Mouse (Mus musculus): ENCODE measurements around the gene Pros1.

GRCm38 (mm10) chr16:62813790-62814189, 40.3 kb upstream of the Pros1 start:
- TF ChIP-seq ZC3H11A (IDR thresholded peaks at IDR 0.05; ENCODE audit: borderline replicate concordance, low read depth, low read length) (no peak), HCFC1 (IDR thresholded peaks at IDR 0.05; ENCODE audit: borderline replicate concordance, insufficient read depth, low read length) (no peak)
